Mouse (Mus musculus) frontal cortex, postnatal 36 days (tissue): ENCODE measurements around the gene Adora1.
A peak's percentile ranks its signal among the peaks of the same experiment; 100 is the strongest.

ENCODE experiments used
- DNase-seq, 2 experiments: peaks; one replicate each; pipeline ENCODE4 v3.0.0; 2022; ENCODE audit warnings: low spot score in 2 of 2

The Adora1 gene

DNA sequence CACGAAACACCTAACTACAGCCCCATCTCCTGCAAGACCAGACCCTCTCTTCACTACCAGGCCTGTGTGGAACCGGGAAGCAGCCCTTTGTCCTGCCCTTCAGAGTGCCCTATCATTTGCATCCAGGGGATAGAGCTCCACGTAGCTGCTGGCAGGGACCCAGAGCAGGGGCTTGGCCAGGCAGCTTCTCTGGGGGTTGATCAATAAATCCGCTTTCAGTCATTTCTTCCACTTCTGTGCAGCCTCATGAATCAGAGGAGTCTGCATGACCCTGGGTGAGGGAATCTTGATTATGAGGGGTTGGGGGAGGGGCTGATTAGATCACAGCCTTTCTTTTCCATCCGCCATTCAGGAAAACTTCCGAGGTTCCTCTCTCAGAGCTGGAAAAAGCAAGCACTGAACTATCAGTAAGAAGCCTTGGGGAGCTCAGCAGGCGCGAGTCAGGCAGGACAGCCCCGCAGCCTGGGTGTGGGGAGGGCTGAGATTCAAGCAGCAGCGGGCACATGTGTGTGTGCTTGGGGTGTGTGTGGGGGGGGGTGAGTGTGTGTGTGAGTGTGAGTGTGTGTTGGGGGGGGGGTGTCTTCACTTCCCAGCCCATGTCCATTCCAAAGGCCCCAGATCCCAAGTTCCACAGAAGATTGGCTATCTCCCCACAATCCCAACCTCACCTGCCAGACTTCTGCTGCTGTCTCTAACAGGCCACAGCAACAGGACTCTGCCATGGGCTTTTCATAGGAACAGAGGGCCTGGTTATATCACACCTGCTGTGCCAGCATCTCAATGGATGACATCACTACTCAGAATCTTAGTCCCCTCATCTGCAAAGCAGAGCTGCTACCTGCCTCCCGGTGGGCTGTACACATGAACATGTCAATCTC is 19.2 kb downstream of the Adora1 start:
- no peak for DNase-seq

DNA sequence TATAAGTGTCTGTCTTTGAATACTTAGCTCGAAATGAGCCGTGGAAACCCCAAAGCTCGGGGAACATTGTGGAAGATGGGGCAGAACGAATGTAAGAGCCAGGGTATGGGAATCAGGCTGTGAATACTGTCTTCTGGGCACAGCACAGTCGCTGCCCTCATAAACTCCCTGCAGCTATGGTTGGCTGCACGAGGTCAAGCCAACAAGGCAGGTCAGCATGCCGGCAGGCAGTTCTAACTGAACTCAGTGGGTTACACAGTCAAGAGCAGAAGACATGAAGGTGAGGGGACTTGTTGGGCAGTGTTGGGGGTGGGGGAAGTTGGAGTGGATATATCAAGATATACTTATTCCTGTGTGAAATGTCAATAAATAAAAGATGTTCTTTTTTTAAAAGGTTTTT is 20.2 kb downstream of the Adora1 start:
- DNase-seq, result no peak

DNA sequence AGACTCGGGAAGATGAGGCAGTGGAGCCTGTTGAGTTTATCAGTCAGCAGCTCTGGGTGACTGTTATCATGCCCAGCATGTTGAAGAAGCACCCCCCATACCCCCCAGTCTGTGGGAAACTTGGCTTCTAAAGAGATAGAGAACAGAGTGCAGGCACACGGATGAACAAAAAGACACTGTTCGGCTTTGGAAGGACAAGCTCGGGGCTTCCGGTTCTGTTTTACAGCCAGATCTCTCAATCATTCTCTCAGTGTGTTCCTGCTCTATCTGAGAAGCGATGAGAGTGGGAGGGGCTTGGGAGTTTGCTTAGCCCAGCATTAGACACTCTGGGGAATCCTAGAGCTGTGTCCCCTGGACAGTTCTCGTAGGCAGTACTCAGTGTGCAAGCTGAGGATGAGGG is 21.8 kb downstream of the Adora1 start:
- no peak for DNase-seq

DNA sequence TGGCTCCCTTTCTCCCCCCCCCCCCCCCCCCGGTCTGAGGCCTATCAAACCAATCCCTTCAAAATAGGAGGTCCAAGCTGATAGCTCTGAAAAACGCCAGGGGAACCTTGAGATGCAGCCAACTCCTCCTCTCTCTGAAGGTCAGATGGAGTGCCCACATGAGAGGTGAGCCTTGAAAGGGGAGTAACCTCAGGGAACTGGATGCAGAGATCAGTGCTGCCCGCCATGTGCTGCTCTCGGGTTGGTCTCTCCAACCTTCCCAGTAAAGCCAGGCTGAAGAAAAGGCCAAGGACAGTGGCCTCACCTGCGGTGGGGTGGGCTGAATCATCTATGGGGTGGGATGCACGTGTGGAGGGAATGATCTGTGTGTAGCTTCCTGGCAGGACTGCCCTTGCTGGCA is 22.9 kb downstream of the Adora1 start:
- no peak for DNase-seq

DNA sequence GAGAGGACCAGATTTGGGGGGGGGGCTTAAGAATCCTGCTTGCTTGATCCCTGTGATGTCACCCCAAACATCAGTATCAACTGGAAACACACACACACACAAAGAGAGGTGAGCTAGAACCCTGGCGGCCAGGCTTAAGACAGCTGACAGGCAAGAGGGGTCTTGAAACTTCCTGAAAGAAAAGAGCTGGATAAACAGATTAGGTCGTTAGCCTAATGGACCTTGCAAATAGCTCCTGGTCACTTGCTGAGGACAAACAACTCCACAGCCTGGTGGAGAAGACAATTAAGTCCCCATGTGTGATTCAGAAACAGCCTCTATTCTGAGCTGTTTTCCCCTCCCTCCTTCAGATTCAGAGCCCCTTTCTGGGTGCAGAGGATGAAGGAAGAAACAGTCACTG is 23.6 kb downstream of the Adora1 start:
- DNase-seq, result no peak

DNA sequence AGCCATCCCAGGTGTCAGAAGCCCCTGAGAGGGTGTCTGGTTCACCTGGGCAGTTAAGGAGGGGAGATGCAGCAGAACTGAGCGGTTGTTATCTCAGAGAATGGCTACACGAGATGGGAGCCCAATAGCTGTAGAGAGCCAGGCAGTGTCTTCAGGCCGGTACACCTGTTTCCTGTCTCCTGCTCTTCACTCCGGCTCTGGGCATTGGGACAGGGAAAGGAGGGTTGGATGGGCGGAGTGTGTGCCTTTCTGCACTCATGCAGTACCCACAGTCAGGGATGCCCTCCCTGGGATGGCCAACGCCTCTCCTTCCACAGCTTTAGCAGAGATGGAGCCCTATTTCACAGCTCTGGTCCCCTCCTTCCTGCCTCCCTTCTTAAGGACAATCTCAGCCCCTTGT is 24.2 kb downstream of the Adora1 start:
- DNase-seq, result no peak

DNA sequence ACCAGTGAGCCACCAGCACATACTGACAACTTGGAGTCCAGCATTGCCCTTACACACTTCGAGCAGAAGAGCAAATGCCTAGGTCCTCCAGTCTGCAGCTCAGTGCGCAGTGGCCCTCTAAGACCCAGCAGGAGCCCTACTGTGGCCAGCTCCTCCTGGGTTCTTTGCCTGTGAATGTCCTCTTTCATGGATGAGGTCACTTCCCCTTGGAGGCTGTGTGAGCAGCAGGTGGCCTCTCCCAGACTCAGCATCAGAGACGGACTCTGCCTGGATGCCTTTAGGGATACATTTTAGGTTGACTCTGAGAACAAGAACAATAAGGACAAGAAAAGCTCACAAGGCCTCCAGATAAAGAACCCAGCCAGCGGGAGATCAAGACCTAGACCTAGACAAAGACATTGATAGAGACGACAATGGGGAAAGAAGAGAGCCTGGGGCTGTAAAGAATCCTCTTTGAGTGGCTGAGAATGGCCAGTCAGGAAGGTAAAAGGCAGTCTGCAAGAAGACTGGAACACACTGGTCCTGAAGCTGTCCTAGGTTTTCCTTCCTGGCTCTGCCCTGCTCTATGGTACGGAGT is 25.0 kb downstream of the Adora1 start:
- no peak for DNase-seq

DNA sequence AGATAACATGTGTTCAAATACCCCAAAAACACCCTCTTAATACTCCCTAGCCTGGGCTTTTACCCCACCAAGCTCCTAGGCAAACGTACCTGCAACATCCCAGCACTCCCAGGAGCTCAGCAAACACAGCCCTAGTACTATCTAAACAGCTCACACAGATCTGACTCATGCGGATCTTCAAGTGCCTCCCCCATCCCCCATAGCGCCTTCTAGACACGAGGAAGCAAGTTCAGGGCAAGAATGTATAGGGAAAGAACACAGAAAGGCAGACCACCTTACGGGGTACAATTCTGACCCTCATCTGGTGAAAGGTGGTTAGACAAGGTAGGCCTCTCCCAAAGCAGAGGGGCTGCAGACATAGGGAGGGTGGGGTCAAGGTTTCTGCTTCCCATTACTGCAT is 29.1 kb downstream of the Adora1 start:
- no peak for DNase-seq

DNA sequence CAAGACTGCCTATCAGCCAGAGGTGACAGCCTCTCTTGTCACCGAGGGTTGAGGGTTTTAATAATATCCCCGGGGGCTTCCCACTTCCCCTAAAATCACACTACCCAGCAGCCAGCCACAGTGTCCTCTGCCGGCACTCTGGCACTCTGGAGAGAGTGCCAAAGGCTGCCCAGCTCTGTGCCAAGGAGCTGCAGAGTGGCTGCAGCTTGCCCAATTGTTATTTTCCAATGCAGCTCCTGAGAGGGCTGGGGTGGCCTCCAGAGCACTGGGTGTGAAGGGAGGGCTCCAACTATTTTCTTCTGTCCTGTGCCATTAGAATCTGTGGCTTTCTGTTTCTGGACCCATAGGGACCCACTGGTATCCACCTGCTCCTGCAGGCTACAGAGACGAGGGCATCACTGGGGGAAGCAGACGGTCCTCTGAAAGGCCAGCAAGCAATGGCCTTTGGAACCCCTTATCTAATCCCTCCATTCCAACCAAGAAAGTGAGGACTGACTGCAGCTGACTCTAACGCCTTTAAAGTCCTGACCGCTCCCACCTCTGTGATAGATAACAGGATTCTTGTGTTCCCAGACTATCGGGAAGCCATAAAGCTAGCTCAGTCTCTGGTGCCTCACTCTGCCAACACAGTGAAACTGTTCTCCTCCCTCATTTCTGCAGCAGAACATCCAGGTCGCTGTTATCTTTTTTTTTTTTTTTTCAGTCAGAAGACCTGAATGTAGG is 29.8 kb downstream of the Adora1 start:
- DNase-seq, result no peak

DNA sequence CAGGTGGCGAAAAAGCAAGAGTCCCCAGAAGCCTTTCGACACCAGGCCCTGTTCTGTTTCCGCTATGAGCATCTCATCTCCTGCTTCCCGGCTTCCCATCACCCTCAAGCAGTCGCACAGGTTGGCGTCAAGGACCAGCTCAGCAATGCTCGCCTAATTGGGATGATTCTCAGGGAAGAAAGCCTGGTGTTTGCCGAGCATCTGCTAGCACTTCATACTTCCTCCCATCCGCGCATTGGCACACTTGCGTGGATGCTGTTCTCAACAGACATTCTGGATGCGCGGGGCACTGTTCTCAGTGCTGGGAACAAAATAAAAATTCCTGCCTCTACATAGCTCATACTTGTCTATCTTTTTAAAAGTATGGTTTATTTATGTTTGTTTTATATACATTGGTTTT is 31.0 kb downstream of the Adora1 start:
- DNase-seq, result peak in 1 of 2 experiments; percentile 72

DNA sequence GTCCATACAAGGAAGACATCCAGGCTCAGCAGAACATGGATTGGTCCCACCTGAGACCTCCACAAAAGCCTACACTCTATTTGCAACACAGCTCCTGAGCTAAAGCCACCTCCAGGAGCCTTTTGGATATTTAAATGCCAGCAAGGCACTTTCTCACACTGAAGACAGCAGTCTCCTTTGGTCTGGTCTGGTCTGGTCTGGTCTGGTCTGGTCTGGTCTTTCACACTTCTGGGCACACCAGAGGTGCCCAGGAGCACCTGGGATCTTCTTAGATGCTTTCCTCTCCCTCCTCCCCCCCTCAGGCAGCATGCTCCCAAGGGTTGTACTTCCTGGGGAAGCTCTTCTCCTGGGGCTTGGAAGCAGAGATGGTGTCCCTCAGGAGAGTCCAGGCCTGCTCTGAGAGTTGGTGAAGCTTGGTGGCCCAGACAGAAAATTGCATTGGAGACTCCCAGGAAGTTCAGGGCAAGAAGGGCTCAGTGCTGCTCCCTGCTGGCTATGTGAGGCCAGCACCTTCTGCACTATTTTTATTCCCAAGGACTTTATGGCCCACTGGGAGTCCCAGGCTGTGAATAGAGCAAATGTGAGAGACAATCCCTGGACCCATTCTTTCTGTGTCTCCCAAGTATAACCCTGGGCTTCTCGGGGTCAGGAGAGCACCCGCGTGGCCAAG is 33.3 kb downstream of the Adora1 start:
- DNase-seq, result no peak

DNA sequence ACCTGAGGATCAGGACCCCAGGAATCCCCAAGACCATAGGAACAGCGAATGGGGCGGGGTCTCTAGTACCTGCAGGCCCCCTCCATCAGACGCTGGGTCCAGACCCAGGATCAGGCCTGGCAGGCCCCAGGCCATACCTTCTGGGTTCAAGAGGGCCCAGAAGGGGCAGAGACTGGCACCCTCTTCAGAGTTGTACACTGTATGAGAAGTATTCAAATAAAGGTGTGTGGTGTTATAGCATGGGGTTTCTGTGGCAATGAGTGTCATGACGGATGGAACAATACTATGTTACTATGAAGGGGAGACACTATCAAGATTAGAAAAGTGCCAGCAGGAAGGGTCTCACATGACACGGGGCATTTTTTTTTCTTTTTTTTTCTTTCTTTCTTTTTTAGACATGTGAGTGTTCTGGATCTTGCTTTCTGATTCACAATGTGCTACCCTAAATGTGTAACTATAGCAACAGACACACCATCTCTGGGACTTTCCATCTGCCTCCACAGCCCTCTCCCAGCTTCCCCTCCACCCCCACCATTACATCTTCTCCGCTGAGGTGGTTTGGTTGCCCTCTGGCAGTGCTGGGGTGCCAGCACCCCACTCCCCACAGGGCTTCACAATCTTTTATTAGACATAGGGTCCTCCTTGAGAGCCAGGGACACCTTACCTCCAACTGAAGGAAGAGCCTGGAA is 34.1 kb downstream of the Adora1 start:
- no peak for DNase-seq

DNA sequence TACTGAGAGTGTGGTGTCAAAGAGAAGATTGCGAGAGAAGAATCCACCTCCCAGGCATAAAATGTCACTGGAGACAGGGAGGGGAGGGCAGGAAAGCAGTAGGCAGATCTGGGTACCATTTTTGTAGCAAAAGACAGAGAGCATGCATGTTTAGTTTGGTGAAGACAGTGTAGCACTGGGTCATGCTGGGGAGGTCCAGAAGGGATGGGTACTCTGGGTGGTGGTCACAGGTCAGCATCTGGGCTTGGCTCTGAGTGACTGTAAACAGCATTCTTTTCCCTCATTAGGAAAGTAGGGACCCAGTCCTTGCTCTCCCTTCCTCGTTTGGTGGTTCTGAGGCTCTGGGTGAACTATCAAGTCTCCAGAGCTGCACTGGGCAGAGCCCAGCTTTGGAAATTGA is 34.8 kb downstream of the Adora1 start:
- DNase-seq, result no peak

DNA sequence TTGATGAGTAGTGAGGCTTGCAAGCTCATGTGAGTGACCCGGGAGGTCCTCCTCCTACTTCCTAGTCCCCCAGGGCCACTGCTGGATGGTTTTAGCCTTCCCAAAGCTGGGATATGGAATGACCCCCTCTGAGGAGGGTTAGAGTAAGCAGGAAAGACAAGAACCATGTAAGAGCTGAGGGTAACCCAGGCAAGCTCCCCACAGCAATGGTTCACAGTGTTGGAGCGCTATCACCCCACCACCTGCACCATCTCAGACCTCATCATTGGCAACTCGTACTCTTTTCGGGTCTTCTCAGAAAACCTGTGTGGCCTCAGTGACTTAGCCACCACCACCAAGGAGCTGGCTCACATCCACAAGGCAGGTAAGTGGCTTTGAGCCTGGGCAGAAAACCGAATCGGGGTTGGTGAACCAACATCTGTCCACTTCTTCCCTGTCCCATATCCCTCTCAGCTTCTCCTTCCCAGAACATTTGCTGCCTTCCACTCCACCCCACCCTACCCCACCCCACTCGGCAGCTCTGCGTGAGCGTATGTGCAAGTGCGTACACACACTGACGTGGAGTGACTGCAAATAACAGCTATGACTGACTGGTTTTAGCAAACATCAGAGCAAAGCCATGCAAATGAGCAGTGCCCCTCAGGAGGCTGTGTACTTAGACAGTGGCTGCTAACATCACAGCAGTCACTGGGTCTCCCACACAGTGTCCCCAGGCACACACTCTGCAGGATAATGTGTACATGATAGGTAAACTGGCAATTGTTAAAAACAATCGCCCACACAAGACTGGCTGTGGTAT is 36.8 kb downstream of the Adora1 start:
- no peak for DNase-seq

DNA sequence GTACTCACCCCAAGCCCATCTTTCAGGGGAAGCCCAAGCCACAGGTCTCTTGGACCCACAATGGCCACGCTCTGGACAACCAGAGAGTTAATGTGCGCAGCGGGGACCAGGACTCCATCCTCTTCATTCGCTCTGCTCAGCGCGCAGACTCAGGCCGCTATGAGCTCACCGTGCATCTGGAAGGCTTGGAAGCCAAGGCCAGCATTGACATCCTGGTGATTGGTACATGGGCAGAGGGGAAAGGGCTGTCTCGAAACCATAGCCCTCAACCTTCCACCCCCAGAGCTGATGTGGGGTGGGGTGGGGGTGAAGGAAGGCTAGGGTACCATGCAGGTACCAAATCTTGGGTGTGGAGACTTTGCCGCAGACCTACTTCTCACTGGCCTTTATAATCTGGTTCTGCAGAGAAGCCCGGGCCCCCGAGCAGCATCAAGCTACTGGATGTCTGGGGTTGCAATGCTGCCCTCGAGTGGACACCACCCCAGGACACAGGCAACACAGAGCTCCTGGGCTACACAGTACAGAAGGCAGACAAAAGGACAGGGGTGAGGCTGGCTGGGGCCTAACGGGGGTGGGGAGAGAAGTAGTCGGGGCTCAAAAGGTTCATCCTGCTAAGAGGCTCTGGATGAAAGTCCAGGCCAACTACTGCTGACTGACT is 37.8 kb downstream of the Adora1 start:
- DNase-seq, result no peak

DNA sequence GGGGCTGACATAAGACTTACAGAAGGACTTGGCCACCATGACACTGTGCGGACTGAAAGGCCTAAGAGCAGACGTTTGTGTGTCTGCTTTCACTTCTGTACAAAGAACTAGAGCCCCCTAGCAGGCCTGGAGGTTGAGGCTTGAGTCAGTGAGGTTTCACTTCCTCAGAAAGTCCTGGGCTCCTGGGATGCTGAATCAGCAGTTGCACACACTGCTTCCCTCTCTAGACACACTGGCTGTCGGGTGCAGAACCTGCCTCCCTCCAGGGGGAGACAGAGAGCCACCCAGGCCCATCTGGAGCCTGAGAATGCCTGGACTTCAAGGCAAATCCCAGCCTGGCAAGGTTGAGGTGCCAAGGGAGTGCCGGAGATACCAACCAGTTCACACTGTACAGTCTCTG is 38.8 kb downstream of the Adora1 start:
- DNase-seq, result peak; percentile 81

DNA sequence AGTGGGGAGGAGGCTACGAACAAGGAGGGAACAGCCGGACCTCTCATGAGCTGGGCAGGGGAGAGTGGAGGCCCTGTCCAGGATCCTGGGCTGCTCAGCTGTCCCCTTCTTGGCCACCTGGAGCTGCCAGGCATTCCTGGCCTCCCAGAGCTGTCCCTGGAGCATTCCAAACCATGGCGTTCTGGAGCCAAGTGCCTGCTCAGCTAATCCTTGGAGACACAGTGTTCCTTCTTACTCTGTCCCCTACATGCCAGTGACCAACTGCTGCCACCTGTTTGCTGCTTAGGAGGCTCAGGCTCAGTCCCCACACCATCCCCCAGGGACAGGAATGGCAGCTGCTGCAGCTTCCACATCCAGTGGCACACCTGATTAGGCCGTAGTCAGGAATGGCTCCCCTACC is 39.3 kb downstream of the Adora1 start:
- no peak for DNase-seq

DNA sequence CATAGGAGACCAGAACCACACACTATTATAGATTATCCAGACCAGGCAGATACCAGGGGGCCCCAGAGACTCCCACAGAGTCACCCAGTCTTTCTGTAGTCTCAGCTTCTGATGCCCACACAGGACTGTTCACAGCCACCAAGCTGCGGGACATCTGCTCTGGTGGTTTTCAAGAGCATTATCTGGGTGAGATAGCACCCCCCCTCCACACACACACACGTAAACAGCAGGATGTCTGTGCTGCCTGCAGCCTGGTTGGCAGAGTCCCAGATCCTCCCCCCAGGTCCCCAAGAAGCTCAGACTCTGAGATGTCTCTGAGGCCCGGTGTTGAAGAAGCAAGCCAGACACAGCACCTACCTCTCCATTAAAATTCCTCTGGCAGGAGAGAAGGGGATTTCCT is 39.7 kb downstream of the Adora1 start:
- no peak for DNase-seq

DNA sequence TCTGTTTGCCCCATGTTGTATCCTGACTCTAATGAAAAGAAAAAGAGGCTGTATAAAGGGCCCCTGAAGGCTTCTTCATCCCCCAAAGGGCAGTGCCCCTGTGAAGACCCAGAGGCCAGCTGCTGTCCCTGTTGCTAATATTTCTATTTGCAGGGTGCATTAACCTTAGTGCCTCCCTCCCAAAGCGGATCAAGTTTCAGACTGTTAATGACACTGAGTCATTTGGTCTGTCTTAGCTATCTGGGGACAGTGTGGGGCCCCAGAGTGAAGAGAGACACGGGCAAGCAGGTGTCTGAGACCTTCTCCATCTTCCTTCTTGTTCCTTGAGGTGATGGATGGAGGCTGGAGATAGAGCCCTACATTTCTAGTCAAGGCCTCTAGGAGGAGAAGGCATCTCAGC is 40.1 kb downstream of the Adora1 start:
- no peak for DNase-seq

DNA sequence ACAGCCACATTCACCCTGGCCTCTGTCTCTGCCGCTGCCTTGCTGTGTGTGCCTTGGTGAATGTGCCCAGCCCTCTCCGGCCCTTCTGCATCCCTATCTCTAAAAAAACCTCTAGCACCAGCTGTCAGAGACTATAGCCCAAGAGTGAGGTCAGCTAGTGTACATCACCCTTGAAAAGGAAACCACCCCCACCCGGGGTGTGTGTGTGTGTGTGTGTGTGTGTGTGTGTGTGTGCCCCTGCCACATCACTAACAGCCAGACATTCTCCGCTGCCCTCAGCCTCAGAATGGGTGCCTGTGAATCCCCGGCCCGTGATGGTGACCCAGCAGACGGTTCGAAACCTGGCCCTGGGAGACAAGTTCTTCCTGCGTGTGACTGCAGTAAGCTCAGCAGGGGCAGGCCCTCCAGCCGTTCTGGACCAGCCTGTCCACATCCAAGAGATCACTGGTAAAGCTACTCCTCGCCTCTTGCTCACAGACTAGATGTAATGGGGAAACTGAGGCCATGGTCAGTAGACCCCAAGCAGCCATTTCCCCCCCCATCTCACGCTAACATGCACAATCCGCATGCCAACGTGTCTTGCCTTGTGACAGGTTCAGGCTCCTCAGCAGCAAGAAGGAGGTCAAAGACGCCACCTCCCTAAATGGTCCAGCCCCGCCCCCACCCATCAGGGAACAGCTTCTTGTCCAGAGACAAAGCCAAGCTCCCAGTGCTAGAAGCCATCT is 40.8 kb downstream of the Adora1 start:
- no peak for DNase-seq
